Mouse (Mus musculus) CH12.LX (cell line): ENCODE results near the gene AU018091. TPM values are rescaled to one million over a fixed set of nuclear protein-coding genes. Genes with fewer than 3 reads are reported as not detected.

ENCODE experiments used
- DNase-seq: peaks from one replicate; pipeline ENCODE4 v3.0.0-alpha.2; 2013; ENCODE audit errors: extremely low read depth
- H3K27ac ChIP-seq: 2 replicates; pipeline ENCODE4 v1.5.1; 2012; ENCODE audit warnings: low read depth, mild to moderate bottlenecking, control low read depth, moderate library complexity; ENCODE audit not compliant: insufficient read depth
- H3K27me3 ChIP-seq: replicated peaks from 2 replicates; pipeline ENCODE3; 2012; ENCODE audit warnings: inconsistent platforms
- H3K36me3 ChIP-seq, 2 experiments: replicated peaks in 1 of 2; 2 replicates each; pipeline versions ENCODE3 to v1.6.1; 2012; ENCODE audit warnings: inconsistent platforms in 1 of 2, low read length in 1 of 2, mild to moderate bottlenecking in 1 of 2, mixed read lengths in 1 of 2, moderate library complexity in 1 of 2; ENCODE audit not compliant: control insufficient read depth in 1 of 2, insufficient read depth in 1 of 2
- H3K4me1 ChIP-seq, 2 experiments: 2 replicates each; pipeline ENCODE4 v1.6.1; 2012; ENCODE audit warnings: inconsistent platforms in 1 of 2, moderate library complexity in 1 of 2; ENCODE audit not compliant: insufficient read depth in 2 of 2, control insufficient read depth in 1 of 2
- H3K4me2 ChIP-seq: 2 replicates; pipeline ENCODE4 v1.6.1; 2012; ENCODE audit warnings: low read depth, mild to moderate bottlenecking, control low read depth; ENCODE audit not compliant: poor library complexity, insufficient read depth, severe bottlenecking
- H3K4me3 ChIP-seq, 3 experiments: fragments of 150-350 bp in 1 of 3; sonication (generic) in 1 of 3; replicated peaks in 1 of 3; 2 replicates each; pipeline versions ENCODE3 to v1.5.1; 2011 to 2012; ENCODE audit warnings: low read depth in 2 of 3, low read length in 2 of 3, mild to moderate bottlenecking in 2 of 3, moderate library complexity in 2 of 3, control low read depth in 1 of 3, improper control_type of control experiment in 1 of 3, inconsistent platforms in 1 of 3, mixed read lengths in 1 of 3; ENCODE audit not compliant: poor library complexity in 1 of 3
- H3K79me2 ChIP-seq: replicated peaks from 2 replicates; pipeline ENCODE4 v1.6.1; 2012; ENCODE audit warnings: mild to moderate bottlenecking, moderate library complexity; ENCODE audit not compliant: control insufficient read depth, poor library complexity, insufficient read depth, severe bottlenecking; ENCODE audit errors: extremely low read depth
- H3K9ac ChIP-seq: 2 replicates; pipeline ENCODE4 v1.6.1; 2012; ENCODE audit warnings: low read depth, mild to moderate bottlenecking, control low read depth, moderate library complexity; ENCODE audit not compliant: insufficient read depth
- H3K9me3 ChIP-seq: replicated peaks from 2 replicates; pipeline ENCODE3; 2012; ENCODE audit warnings: low read length, inconsistent platforms, mixed read lengths
- BHLHE40 ChIP-seq: IDR thresholded peaks from 2 replicates; pipeline ENCODE4 v1.6.1; 2011; ENCODE audit warnings: mild to moderate bottlenecking, low read depth, low read length, improper control_type of control experiment
- CHD1 ChIP-seq: IDR thresholded peaks from 2 replicates; pipeline ENCODE4 v1.6.1; 2012; ENCODE audit warnings: low read depth, low read length, improper control_type of control experiment, inconsistent platforms
- CHD2 ChIP-seq: IDR thresholded peaks from 2 replicates; pipeline ENCODE4 v1.6.1; 2011; ENCODE audit warnings: low read length, improper control_type of control experiment
- E2F4 ChIP-seq: IDR thresholded peaks from 2 replicates; pipeline ENCODE4 v1.6.1; 2011; ENCODE audit warnings: low read depth, low read length, improper control_type of control experiment; ENCODE audit not compliant: insufficient replicate concordance
- EP300 ChIP-seq: IDR thresholded peaks from 2 replicates; pipeline ENCODE4 v1.6.1; 2011; ENCODE audit warnings: low read length, improper control_type of control experiment
- GABPA ChIP-seq: IDR thresholded peaks from 2 replicates; pipeline ENCODE4 v1.6.1; 2012; ENCODE audit warnings: low read depth, low read length, improper control_type of control experiment, inconsistent platforms; ENCODE audit not compliant: insufficient replicate concordance
- HCFC1 ChIP-seq: IDR thresholded peaks from 2 replicates; pipeline ENCODE4 v1.6.1; 2012; ENCODE audit warnings: low read depth, mild to moderate bottlenecking, inconsistent platforms, low read length, improper control_type of control experiment
- MAFK ChIP-seq: IDR thresholded peaks from 2 replicates; pipeline ENCODE4 v1.6.1; 2011; ENCODE audit warnings: low read length, improper control_type of control experiment; ENCODE audit not compliant: insufficient replicate concordance
- MEF2A ChIP-seq: IDR thresholded peaks from 2 replicates; pipeline ENCODE4 v1.6.1; 2014; ENCODE audit warnings: low read depth, mild to moderate bottlenecking, inconsistent platforms, low read length, improper control_type of control experiment, borderline replicate concordance
- PAX5 ChIP-seq: IDR thresholded peaks from 2 replicates; pipeline ENCODE4 v1.6.1; 2012; ENCODE audit warnings: low read length, inconsistent platforms, mixed read lengths
- RAD21 ChIP-seq: IDR thresholded peaks from 2 replicates; pipeline ENCODE4 v1.6.1; 2011; ENCODE audit warnings: low read depth, mild to moderate bottlenecking, low read length, improper control_type of control experiment, moderate library complexity
- SIN3A ChIP-seq: IDR thresholded peaks from 2 replicates; pipeline ENCODE4 v1.6.1; 2012; ENCODE audit warnings: low read length, improper control_type of control experiment, inconsistent platforms
- SMC3 ChIP-seq: IDR thresholded peaks from 2 replicates; pipeline ENCODE4 v1.6.1; 2011; ENCODE audit warnings: low read depth, low read length, improper control_type of control experiment
- TBP ChIP-seq: conservative IDR thresholded peaks from 2 replicates; pipeline ENCODE4 v1.6.1; 2011; ENCODE audit warnings: low read depth, low read length, improper control_type of control experiment
- TCF12 ChIP-seq: IDR thresholded peaks from 2 replicates; pipeline ENCODE4 v1.6.1; 2014; ENCODE audit warnings: low read depth, mild to moderate bottlenecking, inconsistent platforms, low read length, improper control_type of control experiment
- UBTF ChIP-seq: IDR thresholded peaks from 2 replicates; pipeline ENCODE4 v1.6.1; 2012; ENCODE audit warnings: low read depth, mild to moderate bottlenecking, inconsistent platforms, low read length, improper control_type of control experiment, moderate library complexity
- USF1 ChIP-seq: IDR thresholded peaks from 2 replicates; pipeline ENCODE4 v1.6.1; 2014; ENCODE audit warnings: low read depth, mild to moderate bottlenecking, inconsistent platforms, low read length, improper control_type of control experiment
- ZMIZ1 ChIP-seq: IDR thresholded peaks from 2 replicates; pipeline ENCODE4 v1.6.1; 2012; ENCODE audit warnings: low read depth, mild to moderate bottlenecking, inconsistent platforms, low read length, improper control_type of control experiment
- dilution Hi-C: fragments of 300-500 bp; cut with MboI; formaldehyde crosslinking; loops from 2 replicates; pipeline ENCODE4 v1.14.3; 2020; ENCODE audit warnings: low sequenced_read_pairs; ENCODE audit not compliant: extremely low pct_unique_long_range_greater_than_20kb, extremely low pct_ligation_motif_present
- in situ Hi-C: fragments of 300-500 bp; cut with MboI; formaldehyde crosslinking; loops from 3 replicates; pipeline ENCODE4 v1.14.3; 2019; ENCODE audit warnings: low sequenced_read_pairs, low pct_ligation_motif_present, low pct_unique_long_range_greater_than_20kb, mixed read lengths
- polyA plus RNA-seq: library from polyadenylated mRNA; unstranded; fragments of >175 nt; gene quantifications from 2 replicates; pipeline ENCODE4 v1.2.1, GENCODE M21; 2012; ENCODE audit warnings: low read depth; ENCODE audit not compliant: insufficient read length
- total RNA-seq, 2 experiments: library from RNA; depleted of rRNA; stranded (reverse); fragments of 300-350 nt in 1 of 2; fragments of >200 nt in 1 of 2; gene quantifications; 2 replicates each; pipeline ENCODE4 v1.2.3; 2012 to 2014

The AU018091 gene
- total and polyA plus RNA-seq, 3 experiments: 0.08 TPM; not detected in 2

DNA sequence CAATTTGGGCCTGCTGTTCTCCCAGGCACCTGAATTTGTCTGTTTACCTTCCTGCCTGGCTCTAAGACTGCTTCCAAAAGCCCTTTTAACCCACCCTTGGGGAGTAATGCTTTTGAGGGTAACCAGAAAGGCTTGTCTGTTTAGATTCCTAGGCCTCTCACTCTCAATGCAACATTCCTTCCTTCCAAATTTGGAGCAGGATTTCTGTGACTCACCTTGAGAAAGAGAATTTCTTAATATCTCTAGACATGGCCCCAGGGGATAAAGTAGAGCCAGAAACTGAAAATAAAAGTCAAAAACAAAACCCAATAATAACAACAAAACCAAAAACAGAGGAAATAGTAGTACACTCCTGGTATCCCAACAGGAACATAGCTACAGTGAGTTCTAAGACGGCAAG, 707 bp downstream of the AU018091 start:
- TF ChIP-seq TBP: no peak
- no peak for TF ChIP-seq TCF12
- no peak for TF ChIP-seq PAX5
- no peak for TF ChIP-seq EP300
- TF ChIP-seq E2F4: no peak
- no peak for TF ChIP-seq USF1
- TF ChIP-seq GABPA: no peak
- no peak for TF ChIP-seq MEF2A
- TF ChIP-seq CHD1: no peak
- TF ChIP-seq HCFC1: no peak
- TF ChIP-seq ZMIZ1: no peak
- no peak for TF ChIP-seq RAD21
- TF ChIP-seq MAFK: no peak
- no peak for TF ChIP-seq UBTF
- no peak for TF ChIP-seq SIN3A
- TF ChIP-seq BHLHE40: no peak
- TF ChIP-seq SMC3: no peak
- TF ChIP-seq, all 38 proteins: peak for 0
- no peak for DNase-seq
- no peaks in the 10 kb centered on the region for H3K4me1 ChIP-seq
- H3K79me2 ChIP-seq: no peaks in the 10 kb centered on the region
- H3K4me2 ChIP-seq: no peak overlapping the region
- H3K4me3 ChIP-seq: no peak overlapping the region
- H3K27ac ChIP-seq: no peak overlapping the region
- dilution Hi-C loops: no loop called here
- no peaks in the 10 kb centered on the region for H3K36me3 ChIP-seq
- no peak overlapping the region for H3K9ac ChIP-seq
- no peaks in the 10 kb centered on the region for H3K9me3 ChIP-seq
- H3K27me3 ChIP-seq: no peaks in the 10 kb centered on the region
- in situ Hi-C loops: no loop called here

DNA sequence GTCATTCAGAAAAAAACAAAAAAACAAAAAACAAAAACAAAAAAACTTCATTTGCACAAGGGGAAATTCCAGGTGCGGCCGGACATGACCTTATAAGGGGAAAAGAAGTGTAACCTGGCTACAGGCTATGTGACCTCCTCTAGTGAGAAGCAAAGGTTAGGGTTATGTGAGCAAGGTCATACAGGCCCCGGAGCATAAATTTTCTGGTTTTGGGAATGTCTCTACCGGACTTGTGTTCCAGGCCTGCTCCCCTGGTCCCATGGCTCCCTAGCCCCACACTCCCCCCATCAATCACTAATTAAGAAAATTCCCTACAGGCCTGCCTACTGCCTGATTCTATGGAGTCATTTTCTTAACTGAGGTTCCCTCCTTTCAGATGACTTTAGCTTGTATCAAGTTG, 2.7 kb downstream of the AU018091 start:
- Histone ChIP-seq H3K36me3 (no peaks in the 10 kb centered on the region), H3K9me3 (no peaks in the 10 kb centered on the region), H3K4me1 (peaks cover 0 to 8% of the 10 kb centered on the region in 2 experiments; a peak in 1 of 4 replicates), H3K27me3 (no peaks in the 10 kb centered on the region), H3K79me2 (no peaks in the 10 kb centered on the region), H3K4me3 (no peak overlapping the region), H3K9ac (no peak overlapping the region), H3K4me2 (no peak overlapping the region), H3K27ac (no peak overlapping the region)
- DNase-seq: no peak
- no peak for TF ChIP-seq USF1
- TF ChIP-seq CHD2: no peak
- in situ Hi-C loops (no loop called here), dilution Hi-C loops (no loop called here)
